Mouse (Mus musculus) CH12.LX (cell line): Measurements from ENCODE around the gene Cx3cl1. TPM values are rescaled to one million over a fixed set of nuclear protein-coding genes. Genes with fewer than 3 reads are reported as not detected.

Source experiments
- polyA plus RNA-seq: library from polyadenylated mRNA; unstranded; fragments of >175 nt; gene quantifications from 2 replicates; pipeline ENCODE4 v1.2.1, GENCODE M21; 2012; ENCODE audit warnings: low read depth; ENCODE audit not compliant: insufficient read length
- total RNA-seq, 2 experiments: library from RNA; depleted of rRNA; stranded (reverse); fragments of 300-350 nt in 1 of 2; fragments of >200 nt in 1 of 2; gene quantifications; 2 replicates each; pipeline ENCODE4 v1.2.3; 2012 to 2014

Gene Cx3cl1
- total and polyA plus RNA-seq, 3 experiments = 0.19 to 4.2 (median 3.7) TPM

Other genes with a start within 250 kb of the Cx3cl1 start
- 70.6 and 118 TPM in 2 replicates for gene Cpne2, start 239.0 kb upstream of the Cx3cl1 start, total RNA-seq (2012; rRNA removed)
- 10.3 and 12.7 TPM in 2 replicates for gene Cpne2, start 239.0 kb upstream of the Cx3cl1 start, total RNA-seq (2014; rRNA removed)
- 26.7 and 29.3 TPM in 2 replicates for gene Cpne2, start 239.0 kb upstream of the Cx3cl1 start, polyA plus RNA-seq
- gene Rspry1, start 170.1 kb upstream of the Cx3cl1 start, total RNA-seq (2012; rRNA removed) = 17.5 and 18.0 TPM in 2 replicates
- 23.5 and 26.9 TPM in 2 replicates for gene Rspry1, start 170.1 kb upstream of the Cx3cl1 start, total RNA-seq (2014; rRNA removed)
- 11.4 and 13.4 TPM in 2 replicates for gene Rspry1, start 170.1 kb upstream of the Cx3cl1 start, polyA plus RNA-seq
- 30.7 and 35.5 TPM in 2 replicates for gene Fam192a, start 170.0 kb upstream of the Cx3cl1 start, total RNA-seq (2012; rRNA removed)
- gene Fam192a, start 170.0 kb upstream of the Cx3cl1 start, total RNA-seq (2014; rRNA removed) = 37.6 and 43.7 TPM in 2 replicates
- 80.3 and 95.6 TPM in 2 replicates for gene Fam192a, start 170.0 kb upstream of the Cx3cl1 start, polyA plus RNA-seq
- 24.8 and 29.4 TPM in 2 replicates for gene Arl2bp, start 105.4 kb upstream of the Cx3cl1 start, total RNA-seq (2012; rRNA removed)
- 71.2 and 85.1 TPM in 2 replicates for gene Arl2bp, start 105.4 kb upstream of the Cx3cl1 start, total RNA-seq (2014; rRNA removed)
- gene Arl2bp, start 105.4 kb upstream of the Cx3cl1 start, polyA plus RNA-seq = 107 and 114 TPM in 2 replicates
- gene Pllp, start 75.7 kb upstream of the Cx3cl1 start, total RNA-seq (2012; rRNA removed) = 25.9 and 29.5 TPM in 2 replicates
- 5.1 and 5.3 TPM in 2 replicates for gene Pllp, start 75.7 kb upstream of the Cx3cl1 start, total RNA-seq (2014; rRNA removed)
- gene Pllp, start 75.7 kb upstream of the Cx3cl1 start, polyA plus RNA-seq = 3.7 and 6.1 TPM in 2 replicates
- 1,648 and 3,114 TPM in 2 replicates for gene Ccl22, start 26.4 kb upstream of the Cx3cl1 start, total RNA-seq (2012; rRNA removed)
- 1,111 and 1,396 TPM in 2 replicates for gene Ccl22, start 26.4 kb upstream of the Cx3cl1 start, total RNA-seq (2014; rRNA removed)
- 4,019 and 4,546 TPM in 2 replicates for gene Ccl22, start 26.4 kb upstream of the Cx3cl1 start, polyA plus RNA-seq
- 2.1 and 2.2 TPM in 2 replicates for gene Ccl17, start 38.4 kb downstream of the Cx3cl1 start, total RNA-seq (2012; rRNA removed)
- 2.5 and 2.6 TPM in 2 replicates for gene Ccl17, start 38.4 kb downstream of the Cx3cl1 start, total RNA-seq (2014; rRNA removed)
- 1.3 and 2.5 TPM in 2 replicates for gene Ccl17, start 38.4 kb downstream of the Cx3cl1 start, polyA plus RNA-seq
- gene Coq9, start 66.3 kb downstream of the Cx3cl1 start, total RNA-seq (2012; rRNA removed) = 68.5 and 82.2 TPM in 2 replicates
- 44.2 and 48.5 TPM in 2 replicates for gene Coq9, start 66.3 kb downstream of the Cx3cl1 start, total RNA-seq (2014; rRNA removed)
- 68.8 and 97.0 TPM in 2 replicates for gene Coq9, start 66.3 kb downstream of the Cx3cl1 start, polyA plus RNA-seq
- 83.1 and 99.8 TPM in 2 replicates for gene Ciapin1, start 66.3 kb downstream of the Cx3cl1 start, total RNA-seq (2012; rRNA removed)
- gene Ciapin1, start 66.3 kb downstream of the Cx3cl1 start, total RNA-seq (2014; rRNA removed) = 89.4 and 97.1 TPM in 2 replicates
- 139 and 189 TPM in 2 replicates for gene Ciapin1, start 66.3 kb downstream of the Cx3cl1 start, polyA plus RNA-seq
- gene Polr2c, start 85.4 kb downstream of the Cx3cl1 start, total RNA-seq (2012; rRNA removed) = 93.2 and 102 TPM in 2 replicates
- 120 and 130 TPM in 2 replicates for gene Polr2c, start 85.4 kb downstream of the Cx3cl1 start, total RNA-seq (2014; rRNA removed)
- gene Polr2c, start 85.4 kb downstream of the Cx3cl1 start, polyA plus RNA-seq = 134 and 141 TPM in 2 replicates
- 1.8 and 2.3 TPM in 2 replicates for gene Dok4, start 104.3 kb downstream of the Cx3cl1 start, total RNA-seq (2012; rRNA removed)
- 1.6 and 2.3 TPM in 2 replicates for gene Dok4, start 104.3 kb downstream of the Cx3cl1 start, total RNA-seq (2014; rRNA removed)
- gene Dok4, start 104.3 kb downstream of the Cx3cl1 start, polyA plus RNA-seq = 1.7 and 1.9 TPM in 2 replicates
- gene Ccdc102a, start 146.1 kb downstream of the Cx3cl1 start, total RNA-seq (2012; rRNA removed) = 5.8 and 5.9 TPM in 2 replicates
- 2.1 and 2.5 TPM in 2 replicates for gene Ccdc102a, start 146.1 kb downstream of the Cx3cl1 start, total RNA-seq (2014; rRNA removed)
- gene Ccdc102a, start 146.1 kb downstream of the Cx3cl1 start, polyA plus RNA-seq = 2.8 and 4.5 TPM in 2 replicates
- 0.81 and 1.0 TPM in 2 replicates for gene Adgrg5, start 151.7 kb downstream of the Cx3cl1 start, total RNA-seq (2012; rRNA removed)
- gene Adgrg5, start 151.7 kb downstream of the Cx3cl1 start, total RNA-seq (2014; rRNA removed) = 5.2 and 6.9 TPM in 2 replicates
- 9.2 and 10.0 TPM in 2 replicates for gene Adgrg5, start 151.7 kb downstream of the Cx3cl1 start, polyA plus RNA-seq
- gene Adgrg1, start 202.7 kb downstream of the Cx3cl1 start, total RNA-seq (2012; rRNA removed) = 0.34 and 0.42 TPM in 2 replicates
- 1.1 and 1.2 TPM in 2 replicates for gene Adgrg1, start 202.7 kb downstream of the Cx3cl1 start, total RNA-seq (2014; rRNA removed)
- gene Adgrg1, start 202.7 kb downstream of the Cx3cl1 start, polyA plus RNA-seq = 2.0 and 2.5 TPM in 2 replicates
- not detected in 2 replicates for gene Adgrg3, start 245.7 kb downstream of the Cx3cl1 start, total RNA-seq (2012; rRNA removed)
- not detected in 2 replicates for gene Adgrg3, start 245.7 kb downstream of the Cx3cl1 start, total RNA-seq (2014; rRNA removed)
- gene Adgrg3, start 245.7 kb downstream of the Cx3cl1 start, polyA plus RNA-seq = not detected in 2 replicates